In the genomic region with DNA sequence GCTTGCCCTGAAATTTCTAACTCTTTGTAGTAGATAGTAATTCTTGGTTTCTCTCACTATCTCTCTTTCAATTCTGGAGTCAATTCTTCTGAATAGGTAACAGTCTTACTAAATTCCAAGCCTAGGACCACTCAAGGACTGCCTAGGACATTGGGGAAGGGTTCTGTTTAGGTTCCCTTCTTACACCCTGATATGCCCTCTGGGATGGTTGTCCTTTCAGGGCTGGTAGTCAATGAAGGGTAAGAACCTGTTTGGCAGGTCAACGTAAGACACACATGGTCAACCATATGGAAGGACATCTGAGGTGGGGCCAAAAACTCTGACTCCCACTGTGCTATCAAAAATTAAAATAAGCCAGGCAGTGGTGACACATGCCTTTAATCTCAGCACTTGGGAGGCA, we compare ENCODE assay signal across 21 mouse cellular contexts. TPM values are rescaled to one million over a fixed set of nuclear protein-coding genes. Genes with fewer than 3 reads are reported as not detected.
DNase-seq lines count a peak whose midpoint lies in the region; ATAC-seq lines count a peak whose summit lies in the region.
"Had no signal": no experiment of that assay in that cellular context is flagged by ENCODE, and none has a peak within 500 bp of the region (broad histone marks: within the 10 kb centered on the region; RNA-seq: fewer than 3 reads in every experiment).

No protein-coding gene starts in this region.

- WGBS in hindbrain, embryonic 14.5 days, result 42% methylated on average over 1 of the region's 1 CpGs
- WGBS in hindbrain, embryonic 10.5 days, result 52% methylated on average over 1 of the region's 1 CpGs
- 49% methylated on average over 1 of the region's 1 CpGs for WGBS in neural tube, embryonic 11.5 days

- peak; percentile 12; the same call in 1 of the 2 replicates for ATAC-seq in hindbrain, embryonic 14.5 days (ENCODE audit: low FRiP score)
- peak; percentile 20; the same call in 1 of the 2 replicates for ATAC-seq in neural tube, embryonic 11.5 days (ENCODE audit: insufficient read depth, low FRiP score, low TSS enrichment)
- ATAC-seq in megakaryocyte, adult 5-6 weeks (ENCODE audit: poor library complexity, severe bottlenecking), result peak; percentile 19
- ATAC-seq in megakaryocyte progenitor cell, adult 5-6 weeks (replicated peaks; ENCODE audit: poor library complexity), result no peak

- no peak overlapping the region for H3K27ac ChIP-seq in hindbrain, embryonic 14.5 days
- no peak overlapping the region for H3K27ac ChIP-seq in hindbrain, embryonic 10.5 days
- H3K27ac ChIP-seq in neural tube, embryonic 11.5 days (ENCODE audit: low read depth, low read length), result no peak overlapping the region
- H3K27ac ChIP-seq: gastrocnemius, adult 2 months; macrophage had no signal

- H3K4me3 ChIP-seq in hindbrain, embryonic 14.5 days (replicated peaks; ENCODE audit: low read length), result no peak overlapping the region
- no peak overlapping the region for H3K4me3 ChIP-seq in hindbrain, embryonic 10.5 days
- no peak overlapping the region for H3K4me3 ChIP-seq in neural tube, embryonic 11.5 days (ENCODE audit: low read depth, low read length)
- H3K4me3 ChIP-seq: gastrocnemius, adult 2 months; myocyte had no signal

- no peaks in the 10 kb centered on the region for H3K27me3 ChIP-seq in hindbrain, embryonic 14.5 days (ENCODE audit: control insufficient read depth, insufficient read depth, low read length)
- H3K27me3 ChIP-seq in hindbrain, embryonic 10.5 days (ENCODE audit: insufficient read depth, poor library complexity, severe bottlenecking), result no peaks in the 10 kb centered on the region
- H3K27me3 ChIP-seq in neural tube, embryonic 11.5 days (ENCODE audit: control insufficient read depth, insufficient read depth, low read length), result no peaks in the 10 kb centered on the region

- H3K4me2 ChIP-seq in hindbrain, embryonic 14.5 days (replicated peaks), result no peak overlapping the region
- no peak overlapping the region for H3K4me2 ChIP-seq in neural tube, embryonic 11.5 days (ENCODE audit: low read depth)
- H3K4me2 ChIP-seq: lung, embryonic 14.5 days had no signal

- no peak overlapping the region for H3K9ac ChIP-seq in hindbrain, embryonic 14.5 days
- H3K9ac ChIP-seq in neural tube, embryonic 11.5 days (ENCODE audit: low read length), result no peak overlapping the region
- H3K9ac ChIP-seq: forebrain, postnatal 0 days; lung, embryonic 14.5 days had no signal

- H3K9me3 ChIP-seq in hindbrain, embryonic 14.5 days (ENCODE audit: control insufficient read depth, low read length), result peaks cover 80% of the 10 kb centered on the region
- peaks cover 81% of the 10 kb centered on the region for H3K9me3 ChIP-seq in hindbrain, embryonic 10.5 days
- H3K9me3 ChIP-seq in neural tube, embryonic 11.5 days (ENCODE audit: control insufficient read depth, low read length), result peaks cover 33% of the 10 kb centered on the region

- H3K4me1 ChIP-seq in hindbrain, embryonic 14.5 days (replicated peaks; ENCODE audit: control insufficient read depth, insufficient read depth, low read length), result no peaks in the 10 kb centered on the region
- H3K4me1 ChIP-seq in hindbrain, embryonic 10.5 days (replicated peaks), result no peaks in the 10 kb centered on the region
- H3K4me1 ChIP-seq in neural tube, embryonic 11.5 days (ENCODE audit: control insufficient read depth, insufficient read depth, low read length), result no peaks in the 10 kb centered on the region

- H3K36me3 ChIP-seq in hindbrain, embryonic 14.5 days (replicated peaks; ENCODE audit: control insufficient read depth, insufficient read depth), result no peaks in the 10 kb centered on the region
- no peaks in the 10 kb centered on the region for H3K36me3 ChIP-seq in hindbrain, embryonic 10.5 days
- H3K36me3 ChIP-seq in neural tube, embryonic 11.5 days (ENCODE audit: control insufficient read depth, insufficient read depth, low read length), result no peaks in the 10 kb centered on the region
- H3K36me3 ChIP-seq: G1E had no signal

- DNase-seq in hindbrain, embryonic 14.5 days (ENCODE audit: low spot score), result no peak
- no peak for DNase-seq in hindbrain, embryonic 10.5 days (ENCODE audit: low spot score)
- no peak for DNase-seq in neural tube, embryonic 11.5 days (ENCODE audit: low spot score)
- no peak for DNase-seq in neural tube, embryonic 10.5 days (ENCODE audit: extremely low spot score, low spot score)
- no peak for DNase-seq in embryo, embryonic 10.5 days (ENCODE audit: low spot score)
- DNase-seq: cerebellum, adult 9-11 months; forebrain, postnatal 0 days; gastrocnemius, adult 2 months; heart, adult 18-20 months; heart, postnatal 14 days; kidney, adult 9 months; liver; lung, embryonic 14.5 days; thymus, adult 2 months had no signal

RNA-seq across cellular contexts. Expression of a gene that starts 9.0 kb away (rescaled TPM):
- 0.14 and 0.19 TPM in 2 replicates for polyA plus RNA-seq in hindbrain, embryonic 14.5 days (2014; fragmentation: Nextera tagmentation; extraction: Ambion mirVana)
- 0.14 TPM in 2 replicates for polyA plus RNA-seq in hindbrain, embryonic 10.5 days (2016; fragmentation: Nextera tagmentation; extraction: Ambion mirVana)
- polyA plus RNA-seq in neural tube, embryonic 11.5 days (2014; fragmentation: Nextera tagmentation; extraction: Ambion mirVana), result 0.15 TPM in 1 of 2 replicates, not detected in the other
- 0.11 TPM in 1 of 2 replicates, not detected in the other for total RNA-seq in megakaryocyte, adult 5-6 weeks (2015)
- not detected in 2 replicates for total RNA-seq in megakaryocyte, adult 5-6 weeks (2017)
- 0.05 and 0.10 TPM in 2 replicates for total RNA-seq in megakaryocyte progenitor cell, adult 5-6 weeks (2015)
- total RNA-seq in megakaryocyte progenitor cell, adult 5-6 weeks (2017), result not detected in 2 replicates
- polyA plus RNA-seq: forebrain, postnatal 0 days; G1E; large intestine, adult 2 months; lung, embryonic 14.5 days; small intestine, adult 2 months; thymus, adult 2 months had no signal

RNA-seq across cellular contexts. Expression of a gene that starts 44.0 kb away (rescaled TPM):
- 3.7 and 3.8 TPM in 2 replicates for polyA plus RNA-seq in hindbrain, embryonic 14.5 days (2014; fragmentation: Nextera tagmentation; extraction: Ambion mirVana)
- 2.5 and 4.0 TPM in 2 replicates for polyA plus RNA-seq in hindbrain, embryonic 10.5 days (2016; fragmentation: Nextera tagmentation; extraction: Ambion mirVana)
- polyA plus RNA-seq in neural tube, embryonic 11.5 days (2014; fragmentation: Nextera tagmentation; extraction: Ambion mirVana), result 3.9 and 4.1 TPM in 2 replicates
- total RNA-seq in megakaryocyte, adult 5-6 weeks (2015), result 20.0 and 23.3 TPM in 2 replicates
- 8.9 and 11.4 TPM in 2 replicates for total RNA-seq in megakaryocyte, adult 5-6 weeks (2017)
- 22.0 and 24.6 TPM in 2 replicates for total RNA-seq in megakaryocyte progenitor cell, adult 5-6 weeks (2015)
- 7.4 and 12.2 TPM in 2 replicates for total RNA-seq in megakaryocyte progenitor cell, adult 5-6 weeks (2017)
